Mouse (Mus musculus) heart, adult 18-20 months (tissue): ENCODE data around the gene Serpina3i. TPM values are rescaled to one million over a fixed set of nuclear protein-coding genes. Genes with fewer than 3 reads are reported as not detected.

Source experiments
- DNase-seq, 2 experiments: peaks; one replicate each; pipeline ENCODE4 v3.0.0; 2021 to 2022; ENCODE audit warnings: mixed read lengths in 1 of 2
- total RNA-seq, 2 experiments: library from RNA; stranded (reverse); gene quantifications; 2 replicates each; pipeline ENCODE4 v1.2.3; 2021

Serpina3i gene
- total RNA-seq, 2 experiments from 2014 or later, result 0.42 to 0.49 TPM

DNA sequence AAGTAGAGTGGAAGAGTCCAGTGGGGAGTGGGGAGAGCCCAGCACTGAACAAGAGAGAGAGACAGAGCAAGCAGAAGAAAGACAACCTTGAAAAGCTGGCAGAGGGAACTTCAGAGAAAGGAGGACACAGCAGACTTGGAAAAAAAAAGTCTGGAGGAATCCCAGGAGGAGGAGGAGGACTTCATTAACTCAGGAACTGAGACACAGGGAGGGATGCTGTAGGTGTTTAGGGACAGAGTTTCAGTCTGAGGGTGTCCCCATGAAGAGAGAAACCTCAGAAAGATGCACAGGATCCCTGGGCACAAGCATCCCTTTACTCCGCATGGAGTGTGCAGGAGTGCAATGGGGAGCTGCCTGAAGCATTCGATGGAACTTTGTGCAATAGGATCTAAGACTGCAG is 35.1 kb downstream of the Serpina3i start:
- no peak for DNase-seq

DNA sequence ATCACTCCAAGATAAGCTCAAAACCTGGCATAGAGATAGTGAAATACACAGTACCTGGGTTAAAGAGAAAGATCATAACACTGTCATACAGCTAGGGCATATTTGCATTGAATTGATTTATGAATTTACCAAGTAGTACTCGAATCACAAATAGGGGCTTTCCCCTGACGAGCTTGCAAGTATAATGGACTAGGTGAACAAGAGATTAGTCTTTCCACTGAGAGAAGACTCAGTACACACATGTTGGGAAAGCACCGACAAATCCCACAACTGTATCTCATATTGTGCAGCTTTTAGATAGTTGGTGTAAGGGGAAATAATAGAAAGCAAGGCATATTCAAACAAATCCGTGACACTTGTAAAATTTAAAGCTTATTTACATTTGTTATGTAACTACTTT is 43.1 kb downstream of the Serpina3i start:
- DNase-seq, result no peak

DNA sequence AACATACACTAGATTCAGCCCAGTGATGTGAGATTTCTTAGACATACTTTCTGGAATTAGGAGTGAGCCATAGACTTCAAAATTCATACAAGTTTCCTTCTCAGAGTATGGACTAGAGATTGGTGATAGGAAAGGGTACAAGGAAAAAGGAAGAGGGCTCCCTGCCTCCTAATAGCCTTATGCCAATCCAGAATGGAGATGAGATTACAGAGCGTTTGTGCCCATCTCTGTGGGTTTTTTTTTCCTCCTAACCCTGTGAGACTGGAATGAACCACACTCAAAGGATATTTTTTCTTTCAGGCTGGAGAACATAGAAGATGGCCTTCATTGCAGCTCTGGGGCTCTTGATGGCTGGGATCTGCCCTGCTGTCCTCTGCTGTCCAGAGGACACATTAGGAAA is 51.3 kb downstream of the Serpina3i start, which contains the start of gene Serpina3j:
Gene Serpina3j (plus strand): TSS at position 301 of the 400 bp plus-strand sequence.
- no peak for DNase-seq

Other genes starting within 250 kb of the Serpina3i start
- gene Serpina9, start 249.4 kb upstream of the Serpina3i start, total RNA-seq, result under 1 TPM in 1 of 2 experiments, not detected in 1; 0.10 TPM
- under 1 TPM in 1 of 2 experiments, not detected in 1; 0.10 TPM for gene Serpina12, start 218.7 kb upstream of the Serpina3i start, total RNA-seq
- not detected for gene Serpina5, start 162.0 kb upstream of the Serpina3i start, total RNA-seq
- not detected for gene Serpina3a, start 150.4 kb upstream of the Serpina3i start, total RNA-seq
- gene Serpina3b, start 135.1 kb upstream of the Serpina3i start, total RNA-seq, result not detected
- gene Serpina3c, start 109.3 kb upstream of the Serpina3i start, total RNA-seq, result 1 to 10 TPM in 1 of 2 experiments, under 1 TPM in 1; 0.79 to 1.2 TPM
- 1 to 10 TPM in 1 of 2 experiments, under 1 TPM in 1; 0.62 to 1.1 TPM for gene Serpina3f, start 48.6 kb upstream of the Serpina3i start, total RNA-seq
- 1 to 10 TPM; 4.5 to 5.0 TPM for gene Serpina3g, start 26.9 kb upstream of the Serpina3i start, total RNA-seq
- gene Serpina3j, start 51.4 kb downstream of the Serpina3i start, total RNA-seq, result not detected
- not detected for gene Serpina3k, start 75.4 kb downstream of the Serpina3i start, total RNA-seq
- gene Serpina3m, start 75.4 kb downstream of the Serpina3i start, total RNA-seq, result under 1 TPM; 0.17 to 0.36 TPM
- 10 to 100 TPM in 1 of 2 experiments, 1 to 10 TPM in 1; 9.0 to 11.2 TPM for gene Serpina3n, start 143.6 kb downstream of the Serpina3i start, total RNA-seq
- gene Gsc, start 210.2 kb downstream of the Serpina3i start, total RNA-seq, result not detected